Mouse (Mus musculus) splenic B cell, adult 2 months (primary cell): ENCODE data around the gene Dguok.

Experiments used
- DNase-seq: peaks from one replicate; pipeline ENCODE4 v3.0.0-alpha.2; 2011; ENCODE audit warnings: low read depth, low spot score
- H3K27me3 ChIP-seq: 2 replicates; pipeline ENCODE4 v1.6.1; 2012; ENCODE audit warnings: mild to moderate bottlenecking, low read length, moderate library complexity, mixed read lengths; ENCODE audit not compliant: control insufficient read depth, poor library complexity, insufficient read depth, severe bottlenecking
- H3K36me3 ChIP-seq: 2 replicates; pipeline ENCODE4 v1.6.1; 2012; ENCODE audit warnings: mild to moderate bottlenecking, low read length, moderate library complexity, mixed read lengths; ENCODE audit not compliant: control insufficient read depth, poor library complexity, insufficient read depth, severe bottlenecking

Gene Dguok

GRCm38 (mm10) chr6:83509442-83509841, 2.7 kb upstream of the Dguok start:
- no peak for DNase-seq
- Histone ChIP-seq H3K27me3 (no peaks in the 10 kb centered on the region), H3K36me3 (no peaks in the 10 kb centered on the region)

- no peak for DNase-seq
- no peaks in the 10 kb centered on the region for H3K27me3 ChIP-seq
- H3K36me3 ChIP-seq = no peaks in the 10 kb centered on the region
Observed at GRCm38 (mm10) chr6:83507168-83507546, 388 bp upstream of the Dguok start.

- Histone ChIP-seq H3K27me3 (no peaks in the 10 kb centered on the region), H3K36me3 (no peaks in the 10 kb centered on the region)
- DNase-seq = no peak
Observed at GRCm38 (mm10) chr6:83505554-83505953, 1.2 kb downstream of the Dguok start.

- no peak for DNase-seq
- Histone ChIP-seq H3K36me3 (no peaks in the 10 kb centered on the region), H3K27me3 (no peaks in the 10 kb centered on the region)
Observed at GRCm38 (mm10) chr6:83503361-83503760, 3.4 kb downstream of the Dguok start.

- H3K27me3 ChIP-seq = no peaks in the 10 kb centered on the region
- DNase-seq = no peak
- H3K36me3 ChIP-seq = no peaks in the 10 kb centered on the region
Observed at GRCm38 (mm10) chr6:83502656-83503055, 4.1 kb downstream of the Dguok start.

GRCm38 (mm10) chr6:83501524-83502310, 5.1 kb downstream of the Dguok start:
- no peak for DNase-seq
- Histone ChIP-seq H3K36me3 (no peaks in the 10 kb centered on the region), H3K27me3 (no peaks in the 10 kb centered on the region)

- DNase-seq = peak; percentile 48
- H3K27me3 ChIP-seq = no peaks in the 10 kb centered on the region
Observed at GRCm38 (mm10) chr6:83500462-83500861, 6.3 kb downstream of the Dguok start.

GRCm38 (mm10) chr6:83499078-83499477, 7.7 kb downstream of the Dguok start:
- Histone ChIP-seq H3K27me3 (no peaks in the 10 kb centered on the region), H3K36me3 (peaks cover 6% of the 10 kb centered on the region)
- DNase-seq = no peak

More at GRCm38 (mm10) chr6:83500462-83500861, 6.3 kb downstream of the Dguok start:
- peaks cover 6% of the 10 kb centered on the region; the same call in 1 of the 2 replicates for H3K36me3 ChIP-seq

- Histone ChIP-seq H3K27me3 (no peaks in the 10 kb centered on the region), H3K36me3 (peaks cover 10% of the 10 kb centered on the region)
- no peak for DNase-seq
Observed at GRCm38 (mm10) chr6:83496753-83497710, 9.7 kb downstream of the Dguok start.

- DNase-seq = no peak
- no peaks in the 10 kb centered on the region for H3K27me3 ChIP-seq
- H3K36me3 ChIP-seq = peaks cover 10% of the 10 kb centered on the region
Observed at GRCm38 (mm10) chr6:83496009-83496752, 10.6 kb downstream of the Dguok start.

GRCm38 (mm10) chr6:83490622-83491021, 16.1 kb downstream of the Dguok start:
- Histone ChIP-seq H3K27me3 (no peaks in the 10 kb centered on the region), H3K36me3 (peaks cover 15% of the 10 kb centered on the region)
- no peak for DNase-seq

- peaks cover 13% of the 10 kb centered on the region for H3K36me3 ChIP-seq
- DNase-seq = no peak
- H3K27me3 ChIP-seq = no peaks in the 10 kb centered on the region
Observed at GRCm38 (mm10) chr6:83488200-83488599, 18.6 kb downstream of the Dguok start.

- H3K36me3 ChIP-seq = peaks cover 11% of the 10 kb centered on the region
- H3K27me3 ChIP-seq = no peaks in the 10 kb centered on the region
- DNase-seq = no peak
Observed at GRCm38 (mm10) chr6:83487298-83487697, 19.5 kb downstream of the Dguok start.

- no peak for DNase-seq
- Histone ChIP-seq H3K36me3 (peaks cover 11% of the 10 kb centered on the region), H3K27me3 (no peaks in the 10 kb centered on the region)
Observed at GRCm38 (mm10) chr6:83485854-83486253, 20.9 kb downstream of the Dguok start.
